Mouse (Mus musculus) midbrain, embryonic 14.5 days (tissue): ENCODE results near the gene Tmem117. TPM values are rescaled to one million over a fixed set of nuclear protein-coding genes. Genes with fewer than 3 reads are reported as not detected.

ENCODE experiments used
- ATAC-seq: fragments of 200-750 bp; cut with Nextera tagmentation; 2 replicates; pipeline ENCODE4 v1.8.0; 2017; ENCODE audit warnings: moderate number of reproducible peaks, moderate library complexity; ENCODE audit not compliant: low FRiP score, low TSS enrichment
- DNase-seq: peaks from one replicate; pipeline ENCODE4 v3.0.0-alpha.2; 2015
- H3K27ac ChIP-seq: fragments of 300-500 bp; sonication (generic); replicated peaks from 2 replicates; pipeline ENCODE4 v1.5.1; 2014; ENCODE audit warnings: mild to moderate bottlenecking, low read depth, low read length, moderate library complexity
- H3K27me3 ChIP-seq: fragments of 300-500 bp; sonication (generic); 2 replicates; pipeline ENCODE4 v1.6.1; 2014; ENCODE audit warnings: low read length, control low read depth, mixed read lengths; ENCODE audit not compliant: control insufficient read depth, insufficient read depth
- H3K36me3 ChIP-seq: fragments of 300-500 bp; sonication (generic); 2 replicates; pipeline ENCODE4 v1.6.1; 2014; ENCODE audit warnings: low read length, control low read depth; ENCODE audit not compliant: control insufficient read depth, insufficient read depth
- H3K4me1 ChIP-seq: fragments of 300-500 bp; sonication (generic); 2 replicates; pipeline ENCODE4 v1.6.1; 2014; ENCODE audit warnings: mild to moderate bottlenecking, antibody characterized with exemption, low read length, control low read depth; ENCODE audit not compliant: control insufficient read depth, insufficient read depth
- H3K4me2 ChIP-seq: fragments of 300-500 bp; sonication (generic); 2 replicates; pipeline ENCODE4 v1.6.1; 2014; ENCODE audit warnings: mild to moderate bottlenecking, low read length, moderate library complexity
- H3K4me3 ChIP-seq: fragments of 300-500 bp; sonication (generic); replicated peaks from 2 replicates; pipeline ENCODE4 v1.5.1; 2014; ENCODE audit warnings: low read depth, low read length
- H3K9ac ChIP-seq: fragments of 300-500 bp; sonication (generic); replicated peaks from 2 replicates; pipeline ENCODE4 v1.6.1; 2014; ENCODE audit warnings: mild to moderate bottlenecking, low read length, moderate library complexity
- H3K9me3 ChIP-seq: fragments of 300-500 bp; sonication (generic); 2 replicates; pipeline ENCODE4 v1.6.1; 2016; ENCODE audit warnings: low read length, control low read depth, mixed read lengths; ENCODE audit not compliant: control insufficient read depth
- WGBS: fragments of 180-500 bp; shearing (Covaris S2); extraction: QIAGEN DNeasy Blood & Tissue Kit; methylation state at CpG from one replicate; pipeline ENCODE4 v1.1.7; 2014; 5-methylcytosine and 5-hydroxymethylcytosine counted together
- polyA plus RNA-seq: library from polyadenylated mRNA; unstranded; fragments of >200 nt; fragmentation: Nextera tagmentation; extraction: Ambion mirVana; gene quantifications from 2 replicates; pipeline ENCODE4 v1.2.1, GENCODE M21; 2014

Tmem117 gene
- polyA plus RNA-seq, 1 experiment from 2014 or later = 10.5 TPM

DNA sequence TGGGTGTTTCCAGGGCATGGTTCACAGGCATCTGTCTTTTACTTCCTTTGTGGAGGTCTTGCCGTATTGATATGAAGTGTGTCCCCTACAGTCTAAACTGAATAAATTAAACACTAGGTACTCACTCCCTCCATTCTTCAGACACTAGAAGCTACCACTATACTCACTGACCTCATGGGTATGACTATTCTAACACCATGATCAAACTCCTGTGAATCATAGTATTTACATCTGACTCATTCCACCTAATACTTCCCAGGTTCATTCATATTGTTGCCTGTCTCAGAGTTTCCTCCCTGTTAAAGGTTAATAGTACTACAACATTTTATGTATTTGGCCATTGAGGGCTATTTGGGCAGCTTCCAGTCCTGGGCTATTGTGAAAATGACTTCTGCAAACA lies 274.2 kb downstream of the Tmem117 start:
- Histone ChIP-seq H3K27ac (no peak overlapping the region), H3K36me3 (no peaks in the 10 kb centered on the region), H3K27me3 (no peaks in the 10 kb centered on the region), H3K4me1 (no peaks in the 10 kb centered on the region), H3K4me2 (no peak overlapping the region), H3K9me3 (no peaks in the 10 kb centered on the region), H3K4me3 (no peak overlapping the region), H3K9ac (no peak overlapping the region)
- 97% methylated on average over 1 of the region's 1 CpGs for WGBS
- ATAC-seq (no peak), DNase-seq (no peak)

DNA sequence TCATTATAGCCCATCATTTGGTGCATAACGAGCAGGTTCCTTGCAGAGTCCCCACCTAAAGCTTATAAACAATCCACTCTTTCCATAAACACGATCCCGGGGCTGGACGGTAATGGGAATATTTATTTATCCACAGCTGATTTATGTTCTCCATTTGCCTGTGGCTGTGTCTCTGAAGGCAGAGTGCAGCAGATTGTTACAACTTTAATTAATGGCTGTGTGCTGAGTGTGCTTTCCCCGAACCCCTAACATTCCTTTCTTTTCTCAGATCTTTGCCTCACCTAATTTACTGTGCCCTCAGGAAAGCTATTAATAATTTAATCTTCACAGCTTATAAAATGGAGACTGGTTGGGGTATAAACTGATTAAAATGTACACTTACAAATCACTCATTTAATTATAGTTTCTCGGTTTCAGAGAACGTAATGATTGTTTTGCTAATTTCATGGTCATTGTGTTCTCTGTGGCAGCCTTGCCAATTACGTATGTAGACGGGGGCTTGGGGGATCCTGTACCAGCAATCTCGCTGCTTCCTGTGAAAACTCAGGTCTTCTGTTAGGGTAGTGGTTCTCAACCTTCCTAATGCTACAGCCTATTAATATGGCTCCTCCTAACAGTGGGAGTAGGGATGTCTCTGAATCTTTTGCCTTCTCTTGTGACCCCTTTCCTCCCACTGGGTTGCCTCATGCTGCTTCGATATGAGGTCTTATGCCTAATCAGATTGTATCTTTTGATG lies 275.8 kb downstream of the Tmem117 start:
- no peak overlapping the region for H3K4me2 ChIP-seq
- WGBS = 50% methylated on average over 11 of the region's 11 CpGs
- no peak overlapping the region for H3K27ac ChIP-seq
- DNase-seq (peak; percentile 53), ATAC-seq (no peak; the same call in 1 of the 2 replicates)
- no peaks in the 10 kb centered on the region for H3K27me3 ChIP-seq
- H3K9ac ChIP-seq = no peak overlapping the region
- no peaks in the 10 kb centered on the region for H3K4me1 ChIP-seq
- H3K9me3 ChIP-seq = no peaks in the 10 kb centered on the region
- no peak overlapping the region for H3K4me3 ChIP-seq
- H3K36me3 ChIP-seq = no peaks in the 10 kb centered on the region

DNA sequence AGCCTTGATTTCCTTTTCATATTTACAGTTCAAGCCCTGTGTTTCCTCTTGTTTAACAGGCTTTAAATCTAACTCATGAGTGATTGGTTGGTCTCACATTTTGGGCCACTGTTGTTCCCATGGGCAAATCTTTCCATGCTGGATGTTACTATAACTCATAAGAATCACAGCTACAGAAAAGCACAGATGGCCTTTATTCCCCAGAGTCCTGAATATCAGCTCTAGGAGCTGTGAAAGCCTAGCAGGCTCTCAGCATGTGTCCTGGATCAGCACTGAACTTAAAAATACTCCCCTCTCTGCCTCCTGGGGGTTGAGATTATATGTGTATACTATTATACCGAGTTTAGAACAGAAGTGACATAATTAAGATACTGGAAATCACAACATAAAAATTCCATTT lies 292.6 kb downstream of the Tmem117 start:
- Histone ChIP-seq H3K9ac (no peak overlapping the region), H3K4me2 (no peak overlapping the region), H3K36me3 (no peaks in the 10 kb centered on the region), H3K4me1 (peaks cover 5% of the 10 kb centered on the region; the same call in 1 of the 2 replicates), H3K4me3 (no peak overlapping the region), H3K9me3 (no peaks in the 10 kb centered on the region), H3K27me3 (no peaks in the 10 kb centered on the region), H3K27ac (no peak overlapping the region)
- 4% methylated on average over 1 of the region's 1 CpGs for WGBS
- ATAC-seq = no peak
- peak; percentile 31 for DNase-seq

DNA sequence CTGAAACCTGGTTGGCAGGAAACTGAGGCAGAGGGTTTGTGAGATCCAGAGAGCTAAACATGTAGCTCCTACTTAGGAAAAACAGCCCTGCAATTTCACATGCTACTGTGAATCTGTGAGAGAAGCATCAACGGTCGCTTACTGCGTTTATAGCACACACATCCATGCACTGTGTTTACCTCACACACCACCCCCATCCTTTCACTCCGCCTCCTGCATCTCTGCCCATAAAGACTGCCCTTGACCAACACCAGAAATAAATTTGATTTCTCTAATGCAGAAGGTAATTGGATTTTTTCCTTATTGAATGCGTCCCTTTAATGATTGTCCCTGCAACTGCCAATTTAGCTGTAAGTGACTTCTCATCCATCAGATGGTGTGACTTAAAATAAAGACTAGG lies 299.0 kb downstream of the Tmem117 start:
- Histone ChIP-seq H3K4me1 (peaks cover 8% of the 10 kb centered on the region; the same call in 1 of the 2 replicates), H3K27ac (no peak overlapping the region), H3K9me3 (no peaks in the 10 kb centered on the region), H3K4me2 (no peak overlapping the region), H3K4me3 (no peak overlapping the region), H3K9ac (no peak overlapping the region), H3K27me3 (no peaks in the 10 kb centered on the region), H3K36me3 (no peaks in the 10 kb centered on the region)
- DNase-seq (no peak), ATAC-seq (no peak)
- 75% methylated on average over 5 of the region's 5 CpGs for WGBS

DNA sequence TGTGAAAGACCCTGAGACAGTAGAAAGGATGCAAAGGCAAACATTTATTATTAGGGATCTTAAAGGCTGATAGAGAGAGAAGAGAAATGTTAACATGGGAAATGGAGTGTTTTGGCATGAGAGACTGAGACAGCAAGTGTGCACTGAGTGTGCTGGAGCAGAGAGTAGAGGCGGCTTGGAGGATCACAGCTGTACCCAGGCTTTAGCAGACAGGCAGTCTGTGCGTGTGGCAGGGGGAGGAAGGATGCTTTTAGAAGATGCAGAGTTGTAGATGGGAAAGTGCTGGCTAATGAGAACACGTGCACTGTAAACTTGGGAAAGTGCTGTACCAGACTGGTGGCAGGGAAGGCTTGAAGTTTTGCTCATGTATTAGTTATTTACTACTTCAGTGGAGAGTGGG lies 301.7 kb downstream of the Tmem117 start:
- ATAC-seq = no peak
- DNase-seq = no peak
- no peak overlapping the region for H3K27ac ChIP-seq
- no peak overlapping the region for H3K9ac ChIP-seq
- H3K9me3 ChIP-seq = no peaks in the 10 kb centered on the region
- H3K36me3 ChIP-seq = no peaks in the 10 kb centered on the region
- H3K27me3 ChIP-seq = no peaks in the 10 kb centered on the region
- peaks cover 4% of the 10 kb centered on the region; the same call in 1 of the 2 replicates for H3K4me1 ChIP-seq
- WGBS = 50% methylated on average over 3 of the region's 3 CpGs
- no peak overlapping the region for H3K4me2 ChIP-seq
- H3K4me3 ChIP-seq = no peak overlapping the region

DNA sequence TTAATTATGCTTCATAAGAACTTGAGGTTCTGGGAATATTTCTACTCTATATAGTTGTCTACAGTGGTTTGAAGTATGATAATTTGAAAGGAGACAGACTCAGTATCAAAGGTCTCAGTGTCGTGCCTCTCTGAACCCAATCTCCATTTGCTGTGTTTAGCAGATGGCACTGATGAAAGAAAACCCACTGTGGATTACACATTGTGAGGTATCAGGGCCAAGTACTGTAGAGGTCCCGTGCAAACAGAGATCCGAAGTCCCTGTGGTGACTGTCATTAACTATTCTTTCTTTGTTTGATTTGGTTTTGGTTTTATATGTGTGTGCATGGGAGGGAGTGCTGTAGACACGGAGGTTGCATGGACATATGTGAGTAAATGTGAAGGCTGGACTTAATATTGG lies 304.0 kb downstream of the Tmem117 start:
- no peak; the same call in 1 of the 2 replicates for ATAC-seq

DNA sequence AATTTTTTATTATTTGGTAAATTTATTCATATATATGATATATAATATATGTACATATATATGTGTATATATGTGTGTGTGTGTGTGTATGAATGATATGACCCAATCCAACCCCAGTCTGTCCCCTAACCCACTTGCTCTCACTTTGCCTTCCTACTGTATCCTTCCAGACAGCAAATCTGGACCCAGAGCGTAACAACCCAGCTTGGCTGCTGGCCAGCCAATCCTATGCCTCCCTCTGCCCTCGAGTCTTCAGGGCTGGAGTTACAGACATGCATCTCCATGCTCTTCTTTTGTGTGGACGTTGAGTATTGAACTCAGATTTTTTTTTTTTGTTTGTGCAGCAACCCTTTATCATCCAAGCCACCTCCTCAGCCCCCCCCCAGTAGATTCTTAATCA lies 304.4 kb downstream of the Tmem117 start:
- DNase-seq = peak; percentile 78
- Histone ChIP-seq H3K4me2 (no peak overlapping the region), H3K9me3 (no peaks in the 10 kb centered on the region), H3K4me3 (no peak overlapping the region), H3K4me1 (no peaks in the 10 kb centered on the region), H3K36me3 (no peaks in the 10 kb centered on the region), H3K27ac (no peak overlapping the region), H3K27me3 (no peaks in the 10 kb centered on the region), H3K9ac (no peak overlapping the region)
- WGBS = 33% methylated on average over 3 of the region's 3 CpGs
- no peak; the same call in 1 of the 2 replicates for ATAC-seq

More for the DNA sequence above, 304.0 kb downstream of the Tmem117 start:
- Histone ChIP-seq H3K27ac (no peak overlapping the region), H3K4me1 (no peaks in the 10 kb centered on the region), H3K27me3 (no peaks in the 10 kb centered on the region), H3K9me3 (no peaks in the 10 kb centered on the region), H3K4me2 (no peak overlapping the region), H3K4me3 (no peak overlapping the region), H3K9ac (no peak overlapping the region), H3K36me3 (no peaks in the 10 kb centered on the region)
- no peak for DNase-seq
- 53% methylated on average over 4 of the region's 4 CpGs for WGBS

DNA sequence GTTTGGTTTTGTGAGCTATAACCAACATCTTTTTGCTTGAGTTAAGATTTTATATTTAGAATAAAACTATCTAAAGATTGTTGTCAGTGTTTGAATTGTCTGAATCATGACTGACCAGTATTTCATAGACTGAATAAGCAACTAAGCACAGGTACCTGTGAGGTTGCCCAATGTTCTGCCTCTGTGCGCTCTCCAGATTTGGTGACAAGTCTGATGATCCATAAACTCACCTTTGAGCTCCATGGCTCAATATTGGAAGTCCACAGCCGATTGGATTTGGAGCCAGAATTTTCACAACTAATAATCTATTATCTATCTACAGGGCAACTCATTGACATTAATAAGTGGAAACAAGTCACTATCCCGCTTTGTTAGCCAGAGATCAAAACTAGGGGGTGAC lies 312.9 kb downstream of the Tmem117 start:
- Histone ChIP-seq H3K27ac (no peak overlapping the region), H3K9ac (no peak overlapping the region), H3K27me3 (no peaks in the 10 kb centered on the region), H3K36me3 (no peaks in the 10 kb centered on the region), H3K9me3 (no peaks in the 10 kb centered on the region), H3K4me3 (no peak overlapping the region), H3K4me1 (no peaks in the 10 kb centered on the region), H3K4me2 (no peak overlapping the region)
- ATAC-seq (no peak), DNase-seq (no peak)
- WGBS = 94% methylated on average over 3 of the region's 3 CpGs

DNA sequence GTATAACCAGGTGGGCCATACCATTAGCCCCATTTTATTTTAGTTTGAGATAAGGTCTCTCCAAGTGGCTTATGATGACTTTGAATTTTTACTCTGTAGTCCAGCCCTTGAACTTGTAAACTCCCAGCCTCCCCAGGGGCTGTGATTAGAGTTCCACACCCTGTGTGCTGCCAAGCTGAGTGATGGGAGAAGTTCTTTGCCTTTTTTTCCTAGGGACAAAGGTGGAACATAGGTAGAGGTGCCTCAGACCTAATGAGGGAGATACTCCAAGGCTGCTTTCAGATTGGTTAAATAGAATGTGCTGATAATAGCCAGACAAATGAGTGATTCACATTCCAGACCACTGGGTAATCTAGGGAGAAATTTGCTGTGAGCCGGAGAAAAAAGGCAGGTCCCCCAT lies 313.4 kb downstream of the Tmem117 start:
- 37% methylated on average over 1 of the region's 1 CpGs for WGBS
- Histone ChIP-seq H3K4me2 (no peak overlapping the region), H3K27me3 (no peaks in the 10 kb centered on the region)

More for the DNA sequence above, 313.4 kb downstream of the Tmem117 start:
- H3K27ac ChIP-seq = no peak overlapping the region
- no peak for ATAC-seq
- H3K9ac ChIP-seq = no peak overlapping the region
- H3K36me3 ChIP-seq = no peaks in the 10 kb centered on the region
- DNase-seq = no peak
- no peaks in the 10 kb centered on the region for H3K9me3 ChIP-seq
- H3K4me3 ChIP-seq = no peak overlapping the region
- H3K4me1 ChIP-seq = no peaks in the 10 kb centered on the region
